Comparison of ENCODE assay signal across 8 mouse cellular contexts in the genomic region with DNA sequence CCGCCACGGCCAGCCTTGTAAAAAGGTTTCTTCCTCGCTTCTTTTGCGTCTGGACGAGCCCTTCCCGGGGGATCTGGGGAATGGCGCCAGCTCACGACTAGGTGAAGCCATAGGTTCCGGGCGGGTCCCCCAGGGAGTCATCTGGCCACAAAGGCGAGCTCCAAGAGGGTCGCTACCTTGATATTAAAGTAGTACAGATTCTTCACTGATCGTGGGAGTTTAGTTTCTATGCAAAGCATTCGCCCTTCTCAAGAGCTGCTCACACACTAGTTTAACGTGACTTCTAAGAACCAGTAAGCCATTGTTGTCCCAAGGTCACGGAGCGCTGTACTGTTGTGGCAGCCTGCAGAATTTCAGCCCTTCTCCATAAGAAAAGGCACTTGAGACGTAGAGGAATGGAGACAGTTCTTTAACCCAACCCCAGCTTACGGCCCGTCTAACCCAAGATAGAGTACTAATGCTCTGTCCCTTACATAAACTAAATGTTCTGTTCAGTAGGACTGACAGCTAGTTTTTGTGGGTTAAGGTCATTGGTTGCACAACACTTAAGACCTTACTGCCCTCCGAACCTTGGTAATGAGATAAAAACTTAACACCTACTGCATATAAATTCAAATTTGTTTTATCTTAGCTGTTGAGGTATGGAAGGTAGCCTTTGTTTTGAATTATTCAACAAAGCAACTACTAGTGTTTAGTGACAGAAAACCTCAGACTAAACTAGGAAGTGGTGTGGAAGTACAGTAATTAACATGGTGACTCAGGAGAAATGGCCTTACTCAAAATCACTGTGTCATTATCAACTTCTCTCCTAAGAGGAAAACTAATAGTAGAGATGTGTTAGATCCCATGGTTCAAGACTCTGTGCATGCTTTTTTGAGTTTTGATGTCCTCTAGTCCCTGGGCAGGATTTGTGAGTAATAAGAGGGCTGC. TPM values are rescaled to one million over a fixed set of nuclear protein-coding genes. Genes with fewer than 3 reads are reported as not detected.
DNase-seq lines count a peak whose midpoint lies in the region; ATAC-seq lines count a peak whose summit lies in the region.

No protein-coding gene starts in this region.

- no peaks in the 10 kb centered on the region for H3K27me3 ChIP-seq in heart, embryonic 10.5 days (ENCODE audit: insufficient read depth, poor library complexity, severe bottlenecking)
- no peaks in the 10 kb centered on the region for H3K27me3 ChIP-seq in hindbrain, embryonic 13.5 days
- no peaks in the 10 kb centered on the region for H3K27me3 ChIP-seq in midbrain, embryonic 11.5 days (ENCODE audit: control insufficient read depth, insufficient read depth, low read length)

- WGBS in heart, embryonic 10.5 days, result 3% methylated on average over 21 of the region's 21 CpGs
- 5% methylated on average over 21 of the region's 21 CpGs for WGBS in hindbrain, embryonic 13.5 days
- 4% methylated on average over 21 of the region's 21 CpGs for WGBS in midbrain, embryonic 11.5 days

- DNase-seq in heart, embryonic 10.5 days (ENCODE audit: low spot score), result no peak
- no peak for DNase-seq in heart, postnatal 4 days
- DNase-seq in CD4-positive, CD25-positive, alpha-beta regulatory T cell, adult 2 months (ENCODE audit: low read depth, low spot score), result peak; percentile 56
- peak; percentile 8 for DNase-seq in brain, embryonic 18.5 days (ENCODE audit: low read depth, low spot score)
- DNase-seq in midbrain, embryonic 11.5 days (ENCODE audit: low spot score, missing footprints), result peak; percentile 98
- DNase-seq in gastrocnemius, adult 18-20 months (ENCODE audit: low spot score), result no peak
- no peak for DNase-seq in layer of hippocampus, postnatal 25 days (ENCODE audit: extremely low spot score in 1 of 2, low spot score in 1 of 2)

- H3K27ac ChIP-seq in heart, embryonic 10.5 days, result peak overlapping the region; percentile 97
- peak overlapping the region; percentile 96 for H3K27ac ChIP-seq in hindbrain, embryonic 13.5 days
- H3K27ac ChIP-seq in midbrain, embryonic 11.5 days (ENCODE audit: low read depth, low read length), result peak overlapping the region; percentile 95

- peaks cover 8% of the 10 kb centered on the region for H3K36me3 ChIP-seq in heart, embryonic 10.5 days
- no peaks in the 10 kb centered on the region for H3K36me3 ChIP-seq in hindbrain, embryonic 13.5 days
- no peaks in the 10 kb centered on the region; the same call in 1 of the 2 replicates for H3K36me3 ChIP-seq in midbrain, embryonic 11.5 days (ENCODE audit: control insufficient read depth, insufficient read depth, low read length)

- no peaks in the 10 kb centered on the region for H3K9me3 ChIP-seq in heart, embryonic 10.5 days
- no peaks in the 10 kb centered on the region for H3K9me3 ChIP-seq in hindbrain, embryonic 13.5 days
- no peaks in the 10 kb centered on the region for H3K9me3 ChIP-seq in midbrain, embryonic 11.5 days (ENCODE audit: control insufficient read depth, low read length)

- peak overlapping the region; percentile 59 for H3K4me2 ChIP-seq in hindbrain, embryonic 13.5 days
- H3K4me2 ChIP-seq in midbrain, embryonic 11.5 days, result peak overlapping the region; percentile 70

- peak overlapping the region; percentile 91 for H3K9ac ChIP-seq in hindbrain, embryonic 13.5 days
- peak overlapping the region; percentile 90 for H3K9ac ChIP-seq in midbrain, embryonic 11.5 days (ENCODE audit: low read length)

- H3K4me3 ChIP-seq in heart, embryonic 10.5 days, result peak overlapping the region; percentile 81
- H3K4me3 ChIP-seq in hindbrain, embryonic 13.5 days, result peak overlapping the region; percentile 73
- peak overlapping the region; percentile 78 for H3K4me3 ChIP-seq in midbrain, embryonic 11.5 days (ENCODE audit: low read depth, low read length)

- H3K4me1 ChIP-seq in heart, embryonic 10.5 days, result peaks cover 10% of the 10 kb centered on the region; the same call in 1 of the 2 replicates
- H3K4me1 ChIP-seq in hindbrain, embryonic 13.5 days (replicated peaks), result peaks cover 18% of the 10 kb centered on the region
- H3K4me1 ChIP-seq in midbrain, embryonic 11.5 days (ENCODE audit: control insufficient read depth, insufficient read depth, low read length), result peaks cover 11% of the 10 kb centered on the region

- peak; percentile 58 for ATAC-seq in hindbrain, embryonic 13.5 days (ENCODE audit: low FRiP score)
- peak; percentile 65 for ATAC-seq in midbrain, embryonic 11.5 days (ENCODE audit: low FRiP score)

RNA-seq across cellular contexts. Expression of gene Etfrf1, which starts 0.7 kb away (rescaled TPM):
- 53.3 and 57.3 TPM in 2 replicates for polyA plus RNA-seq in heart, embryonic 10.5 days (2016; fragmentation: Nextera tagmentation; extraction: Ambion mirVana)
- total RNA-seq in heart, postnatal 4 days (2021), result 10 to 100 TPM; 58.8 to 60.8 TPM
- polyA plus RNA-seq in hindbrain, embryonic 13.5 days (2015; fragmentation: Nextera tagmentation; extraction: Ambion mirVana), result 34.3 and 34.9 TPM in 2 replicates
- polyA plus RNA-seq in midbrain, embryonic 11.5 days (2014; fragmentation: Nextera tagmentation; extraction: Ambion mirVana), result 41.8 and 42.3 TPM in 2 replicates
- total RNA-seq in gastrocnemius, adult 18-20 months (2021), result 10 to 100 TPM; 57.4 to 57.6 TPM
- 10 to 100 TPM; 23.8 to 24.2 TPM for total RNA-seq in layer of hippocampus, postnatal 25 days (2021)

RNA-seq across cellular contexts. Expression of gene Casc1, which starts 0.8 kb away (rescaled TPM):
- 0.38 and 0.45 TPM in 2 replicates for polyA plus RNA-seq in heart, embryonic 10.5 days (2016; fragmentation: Nextera tagmentation; extraction: Ambion mirVana)
- total RNA-seq in heart, postnatal 4 days (2021), result 1 to 10 TPM in 1 of 2 experiments, under 1 TPM in 1; 0.74 to 1.0 TPM
- polyA plus RNA-seq in hindbrain, embryonic 13.5 days (2015; fragmentation: Nextera tagmentation; extraction: Ambion mirVana), result 0.97 and 1.0 TPM in 2 replicates
- 0.27 and 0.73 TPM in 2 replicates for polyA plus RNA-seq in midbrain, embryonic 11.5 days (2014; fragmentation: Nextera tagmentation; extraction: Ambion mirVana)
- under 1 TPM in 1 of 2 experiments, not detected in 1; 0.17 TPM for total RNA-seq in gastrocnemius, adult 18-20 months (2021)
- 1 to 10 TPM in 1 of 2 experiments, under 1 TPM in 1; 0.91 to 1.1 TPM for total RNA-seq in layer of hippocampus, postnatal 25 days (2021)

RNA-seq across cellular contexts. Expression of gene Kras, which starts 38.4 kb away (rescaled TPM):
- 45.2 and 70.6 TPM in 2 replicates for polyA plus RNA-seq in heart, embryonic 10.5 days (2016; fragmentation: Nextera tagmentation; extraction: Ambion mirVana)
- total RNA-seq in heart, postnatal 4 days (2021), result 10 to 100 TPM; 49.2 to 50.5 TPM
- 83.4 and 90.0 TPM in 2 replicates for polyA plus RNA-seq in hindbrain, embryonic 13.5 days (2015; fragmentation: Nextera tagmentation; extraction: Ambion mirVana)
- polyA plus RNA-seq in midbrain, embryonic 11.5 days (2014; fragmentation: Nextera tagmentation; extraction: Ambion mirVana), result 129 and 133 TPM in 2 replicates
- total RNA-seq in gastrocnemius, adult 18-20 months (2021), result 10 to 100 TPM; 12.5 to 21.4 TPM
- 10 to 100 TPM; 75.0 to 75.6 TPM for total RNA-seq in layer of hippocampus, postnatal 25 days (2021)

Comparison
In these comparisons a context has a peak if more than half of its experiments do, and no peak if none do; other contexts are left out.
1. DNase-seq: peak in CD4-positive, CD25-positive, alpha-beta regulatory T cell, adult 2 months (single experiment), brain, embryonic 18.5 days (single experiment) and midbrain, embryonic 11.5 days (single experiment); none in heart, embryonic 10.5 days (single experiment), heart, postnatal 4 days (single experiment), gastrocnemius, adult 18-20 months (single experiment) and layer of hippocampus, postnatal 25 days (0 of 2).
2. Peak in every context shown above with its lines, with median percentiles within 50 percentile points of each other: H3K27ac ChIP-seq and H3K4me3 ChIP-seq.